Mouse (Mus musculus) embryo, embryonic 10 days (tissue): Measurements from ENCODE around the gene Veph1.

ENCODE experiments used
- DNase-seq: peaks from one replicate; pipeline ENCODE4 v3.0.0-alpha.2; 2015; ENCODE audit warnings: low spot score

Gene Veph1

DNA sequence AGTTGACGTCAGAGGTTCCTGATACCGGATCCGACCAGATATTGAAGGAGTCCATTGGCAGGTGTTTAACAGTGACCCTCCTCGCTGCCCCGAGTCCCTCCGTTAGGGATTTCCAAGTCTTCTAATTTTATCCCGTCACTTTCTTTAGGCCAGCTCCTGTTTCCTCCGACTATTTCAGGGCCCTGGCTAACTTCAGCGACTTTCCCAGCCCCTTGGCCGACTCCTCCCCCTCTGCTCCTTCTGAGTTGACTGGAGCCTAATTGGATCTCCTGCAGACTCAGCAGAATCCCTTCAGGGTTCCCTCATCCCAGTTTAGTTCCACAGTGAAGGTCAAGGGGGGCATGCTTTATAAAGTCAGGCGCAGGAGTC is 75.4 kb downstream of the Veph1 start:
- DNase-seq, result peak; percentile 75

DNA sequence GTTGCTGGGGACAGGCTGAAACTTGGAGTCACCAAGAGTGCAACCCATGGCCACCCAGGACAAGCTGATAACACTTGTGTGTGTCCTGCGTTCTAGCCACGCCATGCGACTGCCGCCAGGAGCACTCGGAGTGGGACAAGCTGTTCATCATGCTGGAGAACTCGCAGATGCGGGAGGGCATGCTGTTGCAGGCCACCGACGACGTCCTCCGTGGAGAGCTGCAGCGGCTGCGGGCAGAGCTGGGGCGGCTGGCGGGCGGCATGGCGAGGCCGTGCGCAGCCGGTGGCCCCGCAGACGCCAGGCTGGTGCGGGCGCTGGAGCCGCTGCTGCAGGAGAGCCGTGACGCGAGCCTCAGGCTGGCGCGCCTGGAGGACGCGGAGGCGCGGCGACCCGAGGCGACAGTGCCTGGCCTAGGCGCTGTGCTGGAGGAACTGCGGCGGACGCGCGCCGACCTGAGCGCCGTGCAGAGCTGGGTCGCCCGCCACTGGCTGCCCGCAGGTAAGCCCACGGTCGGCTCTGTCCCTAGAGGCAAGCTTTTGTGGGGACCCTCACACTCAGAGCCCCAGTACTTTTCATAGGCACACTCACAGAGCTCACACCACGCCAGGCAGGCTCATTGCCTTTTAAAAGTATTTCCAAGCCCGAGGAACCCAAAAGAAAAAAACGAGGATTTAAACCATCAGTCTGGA is 75.9 kb downstream of the Veph1 start:
- DNase-seq, result peak; percentile 80

DNA sequence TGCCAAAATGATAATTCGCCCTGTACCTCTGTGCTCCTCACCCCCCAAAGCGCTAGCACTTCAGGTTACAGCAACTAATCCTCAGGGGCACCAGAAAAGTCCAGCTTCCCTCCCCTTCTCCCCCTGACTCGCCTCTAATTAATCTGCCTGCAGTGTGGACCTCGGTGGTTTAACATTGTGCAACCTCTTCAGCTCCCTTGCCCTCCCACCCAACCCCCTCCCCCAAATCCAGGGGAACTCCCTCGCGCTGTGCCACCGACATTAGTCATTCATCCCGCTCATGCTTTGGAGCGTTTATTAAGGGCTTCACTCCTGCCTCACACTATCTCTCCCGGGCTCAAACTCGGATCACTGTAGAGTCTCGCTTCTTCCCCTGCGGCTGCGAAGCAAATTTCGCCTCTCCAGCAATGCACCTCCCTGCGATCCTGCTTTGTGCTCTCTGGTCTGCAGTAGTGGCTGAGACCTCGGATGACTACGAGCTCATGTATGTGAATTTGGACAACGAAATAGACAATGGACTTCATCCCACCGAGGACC is 76.9 kb downstream of the Veph1 start, which contains the start of gene Ptx3:
Gene Ptx3 (plus strand): TSS at position 256 of the 537 bp plus-strand sequence.
- peak; percentile 70 for DNase-seq

DNA sequence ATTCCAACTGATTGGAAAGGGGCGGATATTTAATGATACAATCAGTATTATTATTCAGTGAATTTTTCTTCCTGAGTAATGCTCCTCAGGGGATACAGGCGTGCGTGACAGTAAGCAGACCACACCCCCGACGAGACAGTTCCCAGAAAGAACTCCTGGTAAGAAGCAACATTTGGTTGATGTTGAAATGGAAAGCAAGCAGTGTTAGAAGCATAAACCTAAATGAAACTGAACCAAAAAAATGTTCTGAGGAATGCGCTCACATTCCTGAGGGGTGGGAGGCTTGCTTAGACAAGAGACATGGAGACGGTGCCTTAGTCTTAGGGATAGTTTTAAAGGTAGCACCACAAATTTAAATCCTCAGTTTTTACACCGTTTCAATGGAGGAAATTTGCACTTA is 80.9 kb downstream of the Veph1 start:
- DNase-seq, result peak; percentile 20

DNA sequence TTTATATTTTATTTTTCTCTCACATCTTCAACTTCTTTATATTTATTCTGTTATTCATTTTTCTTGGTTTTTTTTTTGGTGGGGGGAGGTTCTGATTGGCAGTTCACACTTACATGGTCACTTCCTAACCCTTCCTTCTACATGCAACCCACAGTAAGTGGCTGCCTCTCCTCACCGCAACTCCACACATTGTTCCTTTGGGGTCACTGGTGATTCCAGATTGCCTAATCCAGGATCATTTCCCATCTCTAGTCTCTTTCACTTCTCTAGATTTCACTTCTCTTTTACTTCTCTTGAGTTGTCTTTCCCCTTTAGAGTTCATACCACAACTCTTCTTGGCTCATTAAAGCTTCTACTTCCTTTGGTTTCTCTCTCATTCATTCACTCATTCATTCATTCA is 83.1 kb downstream of the Veph1 start:
- DNase-seq, result no peak

DNA sequence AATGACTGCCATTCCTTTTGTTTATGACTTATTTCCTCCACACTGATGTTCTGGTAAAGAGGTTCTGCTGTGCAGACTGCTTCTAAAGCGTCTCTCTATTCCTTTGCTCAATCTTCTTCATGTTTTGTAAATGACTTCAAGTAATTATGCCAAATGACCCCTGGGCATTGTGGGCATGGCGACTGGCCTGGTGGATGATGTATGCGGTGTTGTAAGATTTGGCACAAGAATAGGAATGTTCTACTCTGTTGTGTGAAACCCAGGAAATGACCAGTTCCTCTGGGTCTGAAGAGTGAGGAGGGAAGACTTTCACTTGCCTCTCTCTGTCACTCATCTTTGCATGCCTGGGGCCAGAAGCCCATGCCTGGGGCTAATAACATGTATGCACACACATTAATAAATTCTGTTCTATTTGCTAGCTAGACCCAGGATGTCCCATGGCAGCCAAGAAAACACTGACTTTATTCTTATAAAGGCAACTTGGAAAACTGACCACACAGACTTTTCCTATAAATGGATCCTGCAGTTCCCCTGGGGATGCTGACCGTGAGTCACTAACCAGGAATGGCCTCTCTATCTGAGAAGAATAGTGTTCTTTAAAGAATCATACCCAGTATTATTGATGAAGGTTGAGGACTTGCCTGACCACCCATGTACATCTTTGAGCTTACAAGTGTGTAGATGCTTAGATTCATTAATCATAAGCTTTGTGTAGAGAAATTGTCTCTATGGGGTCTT is 87.6 kb downstream of the Veph1 start:
- no peak for DNase-seq

DNA sequence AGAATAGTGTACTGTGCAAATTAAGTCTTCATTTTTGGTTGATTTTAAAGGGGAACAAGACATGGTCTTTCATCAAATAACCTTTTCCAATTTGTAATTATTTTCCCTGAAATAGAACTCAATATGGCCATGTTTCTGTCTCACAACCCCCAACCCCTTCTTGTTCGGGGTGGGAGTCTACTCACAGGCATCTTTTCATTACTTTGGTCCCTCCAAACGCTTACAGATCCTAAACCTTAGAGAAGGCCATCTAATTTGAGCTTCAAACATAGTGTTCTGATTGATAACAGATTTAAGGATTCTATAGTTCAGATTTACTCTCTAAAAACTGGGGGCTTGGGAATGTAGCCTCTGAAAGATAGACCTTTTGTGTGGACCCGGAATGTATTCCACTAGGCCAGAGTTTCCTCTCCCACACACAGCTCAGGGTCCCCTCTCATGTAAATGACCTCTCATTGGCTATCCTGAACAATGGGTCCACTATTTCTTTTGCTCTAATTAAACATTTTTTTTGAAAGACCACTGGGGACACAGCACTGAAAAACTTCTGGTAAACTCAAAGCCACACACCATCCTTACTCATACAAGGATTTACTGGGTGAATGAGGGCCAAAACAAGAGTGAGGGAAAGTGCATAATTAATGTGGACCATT is 102.6 kb downstream of the Veph1 start:
- no peak for DNase-seq

DNA sequence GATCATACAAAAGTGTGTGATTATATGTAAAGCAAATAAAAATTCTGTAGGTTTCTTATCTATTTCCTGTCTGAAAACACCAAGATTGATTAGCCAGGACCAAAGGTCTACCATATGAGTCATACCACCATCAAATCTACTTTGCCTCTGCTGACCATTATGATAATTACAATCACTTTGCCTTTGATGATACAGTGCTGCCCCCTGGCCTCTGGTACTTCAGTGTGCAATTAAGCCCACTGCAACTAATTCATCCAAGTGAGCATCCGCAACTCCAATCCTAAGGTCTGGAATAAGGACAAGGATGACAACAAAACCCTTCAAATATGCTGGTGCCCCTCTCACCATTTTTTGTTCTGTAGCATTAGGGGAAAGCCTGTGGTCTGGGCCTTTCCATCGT is 117.0 kb downstream of the Veph1 start:
- peak; percentile 28 for DNase-seq

DNA sequence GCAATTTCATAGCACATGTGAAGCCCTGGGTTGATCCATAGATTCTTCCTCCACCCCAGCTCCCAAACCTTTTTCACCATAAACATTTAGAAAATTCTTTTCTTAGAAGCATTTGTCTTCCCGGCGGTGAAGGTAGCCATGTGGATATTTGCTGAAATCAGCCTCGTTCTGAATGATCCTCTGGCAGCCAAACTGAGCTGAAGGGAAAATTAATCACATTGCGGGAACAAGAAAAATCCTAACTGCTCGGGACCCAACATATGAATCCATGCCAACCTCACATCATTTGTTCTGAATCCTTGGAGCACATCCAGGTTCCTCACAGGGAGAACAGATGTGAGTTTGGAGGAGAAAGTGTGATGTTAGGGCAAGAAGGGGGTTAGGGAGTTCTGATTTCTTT is 123.7 kb downstream of the Veph1 start:
- DNase-seq, result no peak

DNA sequence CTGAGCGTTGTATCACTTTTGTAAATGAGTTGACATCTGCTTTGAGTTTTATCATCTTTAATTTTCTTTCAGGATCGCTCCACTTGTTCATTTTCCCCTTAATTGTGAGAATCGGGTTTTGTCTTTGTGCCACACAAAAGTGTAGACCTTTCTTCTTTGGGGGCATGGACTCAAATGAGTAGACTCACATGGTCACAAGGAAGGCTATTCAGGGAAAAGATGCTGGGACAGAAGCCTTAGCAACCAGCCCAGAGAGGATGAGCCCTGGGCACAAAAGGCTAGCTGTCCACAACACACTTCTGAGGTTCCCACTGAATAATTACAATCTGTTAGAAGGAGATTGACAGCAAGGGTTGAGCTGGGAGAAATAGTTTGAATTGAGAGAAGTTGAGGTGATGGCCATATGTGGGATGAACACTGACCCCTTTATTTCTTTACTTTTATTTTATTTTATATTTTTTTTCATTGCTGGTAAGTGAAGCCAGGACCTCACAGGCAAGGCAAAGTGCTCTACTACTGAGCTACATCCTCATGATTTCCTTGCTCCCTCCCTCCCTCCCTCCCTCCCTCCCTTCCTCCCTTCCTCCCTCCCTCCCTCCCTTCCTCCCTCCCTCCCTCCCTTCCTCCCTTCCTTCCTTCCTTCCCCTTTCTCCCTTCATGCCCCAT is 126.6 kb downstream of the Veph1 start:
- peak; percentile 60 for DNase-seq

DNA sequence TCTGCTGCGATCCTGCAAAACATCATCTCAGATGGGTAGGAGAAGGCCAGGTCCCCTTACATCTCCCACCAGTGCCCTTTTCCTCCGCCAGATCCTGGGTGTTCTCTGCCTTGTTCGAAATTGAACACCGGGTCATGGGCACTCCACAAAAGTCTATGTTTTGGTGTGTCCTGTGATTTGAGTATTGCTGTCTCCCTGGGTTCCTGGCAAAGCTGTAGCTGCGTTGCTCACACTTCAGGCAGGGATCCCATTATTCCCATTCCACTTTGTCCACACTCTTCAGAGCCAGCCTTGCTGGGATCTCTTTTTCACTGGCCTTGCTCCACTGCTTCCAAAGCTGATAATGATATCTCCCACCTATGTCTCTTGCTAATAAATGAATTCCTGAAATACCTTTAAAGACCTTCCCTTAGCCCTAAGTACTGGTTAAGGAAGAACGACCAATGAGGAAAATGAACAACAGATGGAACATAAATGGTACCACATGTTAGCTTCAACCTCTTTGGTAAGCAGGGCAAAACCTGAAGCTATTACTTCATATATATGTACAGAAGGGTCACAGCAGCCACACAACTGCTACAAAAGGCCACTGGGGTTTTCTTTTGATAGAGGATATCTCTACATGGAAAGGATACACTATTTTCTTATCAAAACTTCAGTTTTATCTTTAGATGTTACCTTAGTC is 129.9 kb downstream of the Veph1 start:
- DNase-seq, result peak; percentile 83

DNA sequence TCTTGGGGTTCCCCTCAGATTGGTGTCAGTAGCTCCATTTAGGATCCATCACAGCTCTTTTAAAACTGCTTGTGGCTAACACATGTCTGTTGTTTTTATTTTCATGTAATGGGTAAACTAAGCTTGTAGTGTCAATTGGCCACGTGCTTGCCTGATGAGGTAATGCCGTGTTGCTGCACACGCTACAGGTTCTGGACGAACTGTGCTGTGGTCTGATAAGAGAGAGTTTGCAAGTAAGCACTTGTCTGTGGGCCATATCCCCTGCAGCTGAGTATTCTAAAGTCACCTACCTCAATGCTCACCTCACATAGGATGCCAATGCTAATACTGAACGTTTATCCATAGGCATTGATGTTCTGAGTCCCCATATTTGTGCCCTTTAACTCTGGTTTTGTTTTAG is 131.6 kb downstream of the Veph1 start:
- DNase-seq, result no peak

DNA sequence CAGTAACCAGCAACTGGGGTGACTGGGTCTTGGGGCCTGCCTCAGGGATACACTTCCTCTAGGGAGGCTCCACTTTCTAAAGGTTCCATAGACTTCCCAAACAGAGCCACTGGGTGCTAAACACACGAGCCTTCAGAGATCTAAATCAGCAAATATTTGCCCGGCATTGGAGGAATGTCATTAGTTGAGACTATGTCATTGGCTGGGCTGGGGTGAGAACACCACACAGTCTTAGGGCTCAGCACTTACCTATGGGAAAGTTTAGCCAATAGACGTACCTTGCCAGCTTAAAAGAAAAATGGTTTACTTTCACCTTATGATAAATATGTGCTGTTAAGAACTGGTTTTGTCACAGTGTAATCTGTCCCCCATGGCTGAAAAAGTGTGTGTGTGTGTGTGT is 132.1 kb downstream of the Veph1 start:
- no peak for DNase-seq

DNA sequence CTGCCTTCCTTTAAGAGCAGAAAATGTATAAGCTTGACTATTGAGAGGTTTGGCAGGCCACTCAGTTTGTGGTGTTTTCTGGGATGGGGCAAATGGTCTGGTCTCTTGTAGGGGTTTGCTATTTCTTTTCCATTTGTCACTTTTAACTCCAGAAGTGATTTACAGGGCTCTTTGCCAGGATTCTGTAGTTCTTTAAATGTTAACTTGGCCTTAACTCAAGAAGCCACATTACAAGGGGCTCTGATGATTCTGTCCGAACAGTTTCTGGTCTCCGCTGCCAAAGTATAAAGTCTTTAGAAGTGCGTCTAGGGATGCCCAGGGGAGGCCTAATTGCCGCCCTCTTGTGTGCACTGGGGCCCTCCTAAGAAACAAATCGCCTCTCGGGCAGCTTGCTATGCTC is 134.0 kb downstream of the Veph1 start:
- DNase-seq, result no peak

DNA sequence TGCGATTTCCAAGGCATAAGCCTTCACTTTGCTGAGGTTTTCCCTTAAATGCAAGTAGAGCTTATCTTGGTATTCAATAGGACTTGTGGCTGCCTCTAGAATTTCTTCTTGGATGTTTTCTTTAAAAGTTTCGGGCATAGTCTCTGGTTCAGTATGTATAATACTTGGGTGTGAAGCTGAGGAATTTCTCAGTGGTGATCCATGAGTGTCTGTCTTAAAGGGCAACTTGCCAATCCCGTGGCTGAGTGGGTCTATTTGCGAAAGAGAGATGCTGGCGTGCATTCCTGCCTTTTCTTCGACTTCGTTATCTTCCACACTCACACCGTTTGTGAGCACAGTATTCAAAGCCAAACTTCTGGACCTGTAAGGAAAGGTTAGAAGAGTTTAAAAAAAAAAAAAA is 138.7 kb downstream of the Veph1 start:
- DNase-seq, result no peak

DNA sequence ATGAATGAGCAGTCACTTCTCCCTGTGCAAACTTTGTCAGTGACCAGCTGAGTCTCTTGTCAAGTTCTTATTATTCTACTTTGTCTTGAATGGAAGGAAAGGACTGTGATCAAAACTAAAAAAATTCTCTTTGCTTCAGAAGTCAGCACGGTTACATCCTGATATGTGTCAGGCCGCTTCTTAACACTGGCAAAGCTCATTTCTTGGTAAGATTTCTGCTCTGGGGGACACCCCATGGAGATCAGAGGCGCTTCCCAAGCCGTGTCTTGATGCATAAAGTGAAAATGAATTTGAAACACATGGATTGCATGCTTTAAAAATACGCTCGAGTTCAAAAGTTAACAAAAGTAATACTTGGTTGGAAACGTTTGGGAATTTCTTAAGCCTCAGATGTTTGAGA is 159.0 kb downstream of the Veph1 start:
- DNase-seq, result no peak

DNA sequence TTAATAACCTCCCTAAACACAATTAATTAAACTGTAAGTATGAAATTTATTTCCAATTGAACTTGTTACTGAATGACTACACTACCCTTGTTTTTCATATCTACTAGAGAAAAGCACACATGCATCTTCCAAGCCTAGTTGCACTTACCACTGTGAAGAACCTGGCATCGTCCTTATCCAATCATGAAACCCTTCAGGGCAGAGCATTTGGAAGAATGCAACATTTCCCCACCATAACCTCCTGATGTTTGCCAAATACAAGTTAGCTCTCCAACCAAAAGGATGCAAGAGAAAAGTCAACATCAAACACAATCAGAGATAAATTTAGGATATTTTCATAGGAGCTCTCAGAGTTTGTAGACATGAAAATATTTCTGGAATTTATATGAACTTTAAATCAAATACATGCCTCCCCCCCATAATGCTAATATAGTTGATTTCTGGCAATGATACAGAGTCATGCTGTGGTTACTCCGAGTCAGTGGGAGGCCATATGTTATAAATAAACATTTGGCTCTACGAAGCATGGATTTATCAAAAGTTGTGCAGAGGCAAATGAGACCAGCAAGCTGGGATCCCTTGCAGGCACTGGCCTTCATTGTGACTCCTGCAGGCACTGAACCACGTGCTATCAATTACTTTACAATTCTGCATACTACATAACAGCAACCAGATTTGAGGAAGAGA is 165.2 kb downstream of the Veph1 start:
- DNase-seq, result no peak

DNA sequence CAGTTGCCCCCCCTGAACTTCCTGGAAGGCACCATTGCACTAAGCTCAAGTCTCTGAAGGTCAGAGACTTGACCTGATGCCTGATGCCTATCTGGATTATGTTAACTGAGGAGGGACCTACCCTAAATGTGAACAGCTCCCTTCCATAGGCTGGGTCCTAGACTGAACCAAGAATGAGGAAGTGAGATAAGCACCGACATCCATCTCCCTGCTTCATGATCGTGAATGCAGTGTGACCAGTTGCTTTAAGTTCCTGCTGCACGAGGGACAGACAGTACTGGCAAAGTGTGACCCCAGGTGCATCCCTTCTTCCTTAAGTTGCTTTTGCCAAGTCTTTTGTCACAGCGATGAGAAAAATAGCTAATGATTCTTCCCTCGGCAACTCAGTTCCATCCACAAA is 166.9 kb downstream of the Veph1 start:
- DNase-seq, result no peak

DNA sequence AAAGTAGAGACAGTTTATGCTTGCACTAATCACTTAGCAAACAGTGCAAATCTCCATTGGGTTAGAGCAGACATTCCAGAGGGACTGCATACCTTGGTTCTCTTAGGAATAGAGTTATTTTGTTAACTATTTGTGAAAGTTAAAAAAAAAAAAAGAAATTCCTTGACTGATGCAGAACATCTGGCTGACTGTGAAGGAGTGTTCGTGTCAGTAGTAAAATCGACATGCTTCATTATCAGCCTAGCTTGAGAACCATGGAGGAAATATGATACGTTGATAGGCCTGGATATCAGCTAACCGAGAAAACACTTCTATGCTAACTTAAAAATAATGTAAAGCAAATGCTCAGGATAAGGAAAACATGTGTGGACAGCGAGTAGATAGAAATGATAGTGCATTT is 191.1 kb downstream of the Veph1 start:
- peak; percentile 40 for DNase-seq

DNA sequence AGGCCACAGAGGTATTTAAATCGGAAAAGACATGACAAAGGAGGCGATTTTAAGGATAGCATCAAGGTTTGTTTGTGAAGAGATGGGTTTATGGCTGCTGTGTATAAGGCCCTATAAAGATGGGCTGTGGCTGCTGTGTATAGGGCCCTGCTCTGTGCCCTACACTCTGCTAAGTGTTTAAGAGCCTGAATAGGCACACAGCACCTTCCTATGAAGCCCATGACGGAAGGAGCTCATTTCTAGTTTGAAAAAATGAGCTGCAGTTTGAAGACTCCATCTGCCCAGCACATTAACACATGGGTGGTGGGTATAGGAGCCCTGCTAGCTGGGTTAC is 194.1 kb downstream of the Veph1 start:
- DNase-seq, result no peak

DNA sequence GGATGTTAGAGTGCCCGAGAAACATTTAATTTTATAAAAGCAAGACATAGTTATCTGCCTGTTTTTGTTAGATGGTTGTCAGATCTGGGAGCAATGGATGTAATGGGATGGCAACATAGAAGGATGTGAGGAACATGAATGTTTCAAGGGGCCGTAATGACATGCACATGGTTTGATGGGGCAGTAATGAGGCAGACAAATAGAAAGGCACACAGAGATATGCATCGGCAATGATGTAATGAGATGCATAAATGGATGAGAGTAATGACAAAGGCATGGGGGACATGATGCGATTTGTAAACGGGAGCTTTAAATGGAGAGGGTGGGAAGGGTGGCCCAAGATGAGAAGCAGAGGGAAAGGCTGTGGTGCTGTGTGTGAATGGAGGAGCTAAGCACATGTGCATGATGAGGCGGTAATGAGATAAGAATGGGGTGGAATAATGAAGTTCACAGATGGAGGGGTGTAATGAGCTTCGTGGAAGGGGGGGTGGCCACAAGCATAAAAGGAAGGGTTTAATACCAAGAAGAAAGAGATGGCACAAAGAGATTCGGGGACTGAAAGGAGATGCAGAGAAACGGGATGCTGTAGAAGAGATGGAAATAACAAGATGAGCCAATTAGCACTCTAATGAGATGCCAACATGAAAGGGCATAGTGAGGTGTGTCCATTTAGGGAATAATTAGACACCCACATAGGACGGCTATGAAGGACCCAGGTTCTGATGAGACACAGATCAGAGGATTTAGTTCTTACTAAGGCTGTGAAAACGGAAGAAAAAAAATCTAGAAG is 194.6 kb downstream of the Veph1 start:
- DNase-seq, result no peak
